Mouse (Mus musculus): ENCODE results near the gene Gm9040. TPM values are rescaled to one million over a fixed set of nuclear protein-coding genes. Genes with fewer than 3 reads are reported as not detected.
"Not testable (repeated sequence)": the region's sequence is repeated elsewhere in the genome, so short reads cannot be mapped to it uniquely, and the experiment has no call there.

Gm9040 gene
- polyA plus RNA-seq (2014; fragmentation: Nextera tagmentation; extraction: Ambion mirVana), result not detected in 2 replicates

DNA sequence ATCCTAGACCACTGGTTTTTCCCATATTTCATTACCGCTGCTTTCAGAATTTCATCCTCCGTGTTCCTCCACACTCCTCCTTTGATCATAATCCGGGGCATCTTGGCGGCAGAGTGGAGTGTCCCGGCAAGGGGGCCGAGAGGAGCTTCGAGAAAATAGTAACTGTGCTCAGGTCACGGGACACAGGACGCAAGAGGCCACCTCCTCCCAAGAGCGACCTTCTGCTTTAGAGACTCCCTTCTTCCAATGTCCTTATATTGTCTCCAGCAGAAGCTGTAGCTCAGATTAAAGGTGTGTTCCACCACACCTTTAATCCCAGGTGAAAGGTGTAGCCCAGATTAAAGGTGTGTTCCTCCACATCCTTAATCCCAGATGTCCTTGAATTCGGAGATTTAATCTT lies at the start of gene Gm9040:
Gm9040 (minus strand) TSS at position 101 of the 400 bp plus-strand sequence.
- H3K4me2 ChIP-seq; H3K9me3 ChIP-seq (replicated peaks; ENCODE audit: control insufficient read depth, low read length); H3K27ac ChIP-seq (ENCODE audit: low read depth, low read length); H3K4me3 ChIP-seq (ENCODE audit: low read depth, low read length); H3K27me3 ChIP-seq (ENCODE audit: control insufficient read depth, insufficient read depth, low read length); H3K4me1 ChIP-seq (ENCODE audit: control insufficient read depth, insufficient read depth, low read length); H3K36me3 ChIP-seq (ENCODE audit: control insufficient read depth, insufficient read depth, low read length); ATAC-seq (replicated peaks; ENCODE audit: insufficient number of reproducible peaks, low FRiP score, low TSS enrichment); H3K9ac ChIP-seq (ENCODE audit: low read depth, low read length): not testable (repeated sequence)
- WGBS (ENCODE audit: insufficient replicate concordance), result no CpG with 5 or more reads among the region's 11 CpGs

- peak overlapping the region; percentile 43; the same call in 1 of the 2 replicates for H3K4me2 ChIP-seq
- H3K9ac ChIP-seq (ENCODE audit: low read depth, low read length), result no peak overlapping the region
- WGBS (ENCODE audit: insufficient replicate concordance), result 15% methylated on average over 10 of the region's 10 CpGs
- no peak overlapping the region for H3K27ac ChIP-seq (ENCODE audit: low read depth, low read length)
- H3K36me3 ChIP-seq (ENCODE audit: control insufficient read depth, insufficient read depth, low read length), result no peaks in the 10 kb centered on the region
- H3K4me1 ChIP-seq (ENCODE audit: control insufficient read depth, insufficient read depth, low read length), result no peaks in the 10 kb centered on the region
- no peak overlapping the region for H3K4me3 ChIP-seq (ENCODE audit: low read depth, low read length)
- ATAC-seq (replicated peaks; ENCODE audit: insufficient number of reproducible peaks, low FRiP score, low TSS enrichment), result peak; percentile 63; the same call in 1 of the 2 replicates
- no peaks in the 10 kb centered on the region for H3K27me3 ChIP-seq (ENCODE audit: control insufficient read depth, insufficient read depth, low read length)
- H3K9me3 ChIP-seq (replicated peaks; ENCODE audit: control insufficient read depth, low read length), result no peaks in the 10 kb centered on the region
Measured at GRCm38 (mm10) chr10:118370443-118370842, 43.7 kb upstream of the Gm9040 start.

DNA sequence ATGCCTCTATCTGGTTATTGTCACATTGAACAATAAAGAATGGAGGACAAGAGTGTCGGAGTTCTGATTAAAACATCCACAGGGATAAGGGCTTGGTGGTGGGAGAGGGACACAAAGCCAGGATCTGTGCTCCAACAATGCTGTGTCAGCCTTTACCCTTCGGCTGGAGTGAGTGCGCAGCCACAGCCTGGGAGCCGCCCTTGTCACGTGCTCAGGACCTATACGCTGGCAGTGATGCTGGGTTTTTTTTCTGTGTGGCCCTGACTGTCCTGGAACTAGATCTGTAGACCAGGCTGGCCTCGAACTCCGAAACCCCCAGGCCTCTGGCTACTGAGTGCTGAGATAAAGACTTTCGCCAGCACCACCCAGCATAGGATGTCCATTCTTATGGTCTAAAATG lies 42.7 kb upstream of the Gm9040 start:
- H3K4me1 ChIP-seq (ENCODE audit: control insufficient read depth, insufficient read depth, low read length), result no peaks in the 10 kb centered on the region
- WGBS (ENCODE audit: insufficient replicate concordance), result 86% methylated on average over 9 of the region's 9 CpGs
- H3K4me3 ChIP-seq (ENCODE audit: low read depth, low read length), result no peak overlapping the region
- H3K36me3 ChIP-seq (ENCODE audit: control insufficient read depth, insufficient read depth, low read length), result no peaks in the 10 kb centered on the region
- H3K27me3 ChIP-seq (ENCODE audit: control insufficient read depth, insufficient read depth, low read length), result no peaks in the 10 kb centered on the region
- no peak for ATAC-seq (replicated peaks; ENCODE audit: insufficient number of reproducible peaks, low FRiP score, low TSS enrichment)
- no peaks in the 10 kb centered on the region for H3K9me3 ChIP-seq (replicated peaks; ENCODE audit: control insufficient read depth, low read length)
- no peak overlapping the region for H3K27ac ChIP-seq (ENCODE audit: low read depth, low read length)
- no peak overlapping the region for H3K4me2 ChIP-seq
- no peak overlapping the region for H3K9ac ChIP-seq (ENCODE audit: low read depth, low read length)

DNA sequence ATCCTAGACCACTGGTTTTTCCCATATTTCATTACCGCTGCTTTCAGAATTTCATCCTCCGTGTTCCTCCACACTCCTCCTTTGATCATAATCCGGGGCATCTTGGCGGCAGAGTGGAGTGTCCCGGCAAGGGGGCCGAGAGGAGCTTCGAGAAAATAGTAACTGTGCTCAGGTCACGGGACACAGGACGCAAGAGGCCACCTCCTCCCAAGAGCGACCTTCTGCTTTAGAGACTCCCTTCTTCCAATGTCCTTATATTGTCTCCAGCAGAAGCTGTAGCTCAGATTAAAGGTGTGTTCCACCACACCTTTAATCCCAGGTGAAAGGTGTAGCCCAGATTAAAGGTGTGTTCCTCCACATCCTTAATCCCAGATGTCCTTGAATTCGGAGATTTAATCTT lies 27.2 kb upstream of the Gm9040 start, which contains the start of gene Gm9049:
Gm9049 (minus strand) TSS at position 101 of the 400 bp plus-strand sequence.
- not testable (repeated sequence) for H3K4me3 ChIP-seq (ENCODE audit: low read depth, low read length); H3K9me3 ChIP-seq (replicated peaks; ENCODE audit: control insufficient read depth, low read length); H3K27ac ChIP-seq (ENCODE audit: low read depth, low read length); H3K9ac ChIP-seq (ENCODE audit: low read depth, low read length); ATAC-seq (replicated peaks; ENCODE audit: insufficient number of reproducible peaks, low FRiP score, low TSS enrichment); H3K4me2 ChIP-seq; H3K36me3 ChIP-seq (ENCODE audit: control insufficient read depth, insufficient read depth, low read length); H3K27me3 ChIP-seq (ENCODE audit: control insufficient read depth, insufficient read depth, low read length); H3K4me1 ChIP-seq (ENCODE audit: control insufficient read depth, insufficient read depth, low read length)
- no CpG with 5 or more reads among the region's 11 CpGs for WGBS (ENCODE audit: insufficient replicate concordance)

DNA sequence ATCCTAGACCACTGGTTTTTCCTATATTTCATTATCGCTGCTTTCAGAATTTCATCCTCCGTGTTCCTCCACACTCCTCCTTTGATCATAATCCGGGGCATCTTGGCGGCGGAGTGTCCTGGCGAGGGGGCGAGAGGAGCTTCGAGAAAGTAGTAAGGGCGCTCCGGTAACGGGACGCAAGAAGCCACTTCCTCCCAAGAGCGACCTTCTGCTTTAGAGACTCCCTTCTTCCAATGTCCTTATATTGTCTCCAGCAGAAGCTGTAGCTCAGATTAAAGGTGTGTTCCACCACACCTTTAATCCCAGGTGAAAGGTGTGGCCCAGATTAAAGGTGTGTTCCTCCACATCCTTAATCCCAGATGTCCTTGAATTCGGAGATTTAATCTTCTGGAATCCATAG lies 21.8 kb upstream of the Gm9040 start, which contains the start of gene Gm9048:
Gm9048 (minus strand) TSS at position 101 of the 400 bp plus-strand sequence.
- H3K4me2 ChIP-seq; H3K27me3 ChIP-seq (ENCODE audit: control insufficient read depth, insufficient read depth, low read length); ATAC-seq (replicated peaks; ENCODE audit: insufficient number of reproducible peaks, low FRiP score, low TSS enrichment); H3K4me1 ChIP-seq (ENCODE audit: control insufficient read depth, insufficient read depth, low read length); H3K9ac ChIP-seq (ENCODE audit: low read depth, low read length); H3K4me3 ChIP-seq (ENCODE audit: low read depth, low read length); H3K27ac ChIP-seq (ENCODE audit: low read depth, low read length); H3K36me3 ChIP-seq (ENCODE audit: control insufficient read depth, insufficient read depth, low read length); H3K9me3 ChIP-seq (replicated peaks; ENCODE audit: control insufficient read depth, low read length): not testable (repeated sequence)
- WGBS (ENCODE audit: insufficient replicate concordance), result 71% methylated on average over 1 of the region's 14 CpGs

- not testable (repeated sequence) for H3K4me2 ChIP-seq; H3K9ac ChIP-seq (ENCODE audit: low read depth, low read length); H3K4me1 ChIP-seq (ENCODE audit: control insufficient read depth, insufficient read depth, low read length); H3K36me3 ChIP-seq (ENCODE audit: control insufficient read depth, insufficient read depth, low read length); H3K27me3 ChIP-seq (ENCODE audit: control insufficient read depth, insufficient read depth, low read length); H3K27ac ChIP-seq (ENCODE audit: low read depth, low read length); H3K9me3 ChIP-seq (replicated peaks; ENCODE audit: control insufficient read depth, low read length); H3K4me3 ChIP-seq (ENCODE audit: low read depth, low read length); ATAC-seq (replicated peaks; ENCODE audit: insufficient number of reproducible peaks, low FRiP score, low TSS enrichment)
- WGBS (ENCODE audit: insufficient replicate concordance), result no CpG with 5 or more reads among the region's 14 CpGs
Measured at GRCm38 (mm10) chr10:118343155-118343554, 16.4 kb upstream of the Gm9040 start, which contains the start of gene Gm9046. Gene Gm9046, minus strand, starts transcription at chr10:118343255.

- not testable (repeated sequence) for H3K9me3 ChIP-seq (replicated peaks; ENCODE audit: control insufficient read depth, low read length); H3K27ac ChIP-seq (ENCODE audit: low read depth, low read length); H3K4me3 ChIP-seq (ENCODE audit: low read depth, low read length); H3K4me2 ChIP-seq; H3K9ac ChIP-seq (ENCODE audit: low read depth, low read length); H3K27me3 ChIP-seq (ENCODE audit: control insufficient read depth, insufficient read depth, low read length); H3K36me3 ChIP-seq (ENCODE audit: control insufficient read depth, insufficient read depth, low read length); ATAC-seq (replicated peaks; ENCODE audit: insufficient number of reproducible peaks, low FRiP score, low TSS enrichment); H3K4me1 ChIP-seq (ENCODE audit: control insufficient read depth, insufficient read depth, low read length)
- no CpG with 5 or more reads among the region's 14 CpGs for WGBS (ENCODE audit: insufficient replicate concordance)
Measured at GRCm38 (mm10) chr10:118337731-118338130, 11.0 kb upstream of the Gm9040 start, which contains the start of gene Gm9045. Gene Gm9045, minus strand, starts transcription at chr10:118337831.

DNA sequence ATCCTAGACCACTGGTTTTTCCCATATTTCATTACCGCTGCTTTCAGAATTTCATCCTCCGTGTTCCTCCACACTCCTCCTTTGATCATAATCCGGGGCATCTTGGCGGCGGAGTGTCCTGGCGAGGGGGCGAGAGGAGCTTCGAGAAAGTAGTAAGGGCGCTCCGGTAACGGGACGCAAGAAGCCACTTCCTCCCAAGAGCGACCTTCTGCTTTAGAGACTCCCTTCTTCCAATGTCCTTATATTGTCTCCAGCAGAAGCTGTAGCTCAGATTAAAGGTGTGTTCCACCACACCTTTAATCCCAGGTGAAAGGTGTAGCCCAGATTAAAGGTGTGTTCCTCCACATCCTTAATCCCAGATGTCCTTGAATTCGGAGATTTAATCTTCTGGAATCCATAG lies 5.5 kb upstream of the Gm9040 start, which contains the start of gene Gm9044:
Gm9044 (minus strand) TSS at position 101 of the 400 bp plus-strand sequence.
- H3K9me3 ChIP-seq (replicated peaks; ENCODE audit: control insufficient read depth, low read length); H3K27me3 ChIP-seq (ENCODE audit: control insufficient read depth, insufficient read depth, low read length); H3K4me1 ChIP-seq (ENCODE audit: control insufficient read depth, insufficient read depth, low read length); H3K27ac ChIP-seq (ENCODE audit: low read depth, low read length); ATAC-seq (replicated peaks; ENCODE audit: insufficient number of reproducible peaks, low FRiP score, low TSS enrichment); H3K36me3 ChIP-seq (ENCODE audit: control insufficient read depth, insufficient read depth, low read length); H3K4me3 ChIP-seq (ENCODE audit: low read depth, low read length); H3K4me2 ChIP-seq; H3K9ac ChIP-seq (ENCODE audit: low read depth, low read length): not testable (repeated sequence)
- WGBS (ENCODE audit: insufficient replicate concordance), result no CpG with 5 or more reads among the region's 14 CpGs

DNA sequence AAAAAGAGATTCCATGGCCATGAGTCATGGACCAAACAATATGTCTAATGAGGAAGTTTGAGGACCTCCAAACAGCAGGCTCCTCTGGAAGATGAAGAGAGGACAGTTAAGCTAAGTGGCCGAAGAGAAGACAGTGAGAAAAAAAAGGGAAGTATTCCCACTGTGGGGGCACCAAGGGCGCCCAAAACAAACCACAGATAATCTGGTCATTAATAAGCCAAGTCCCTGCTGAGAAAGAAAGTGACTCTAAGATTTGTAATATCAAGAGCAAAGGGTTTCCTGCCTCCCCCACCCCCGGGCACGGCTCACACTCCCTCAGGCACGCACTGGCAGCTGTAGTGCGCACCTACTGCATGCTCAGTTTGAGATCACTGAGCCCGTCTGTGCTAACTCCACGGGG lies 7.7 kb downstream of the Gm9040 start:
- Histone ChIP-seq H3K9ac (ENCODE audit: low read depth, low read length) (no peak overlapping the region), H3K9me3 (replicated peaks; ENCODE audit: control insufficient read depth, low read length) (no peaks in the 10 kb centered on the region), H3K27me3 (ENCODE audit: control insufficient read depth, insufficient read depth, low read length) (no peaks in the 10 kb centered on the region), H3K4me1 (ENCODE audit: control insufficient read depth, insufficient read depth, low read length) (no peaks in the 10 kb centered on the region), H3K4me2 (no peak overlapping the region), H3K4me3 (ENCODE audit: low read depth, low read length) (no peak overlapping the region), H3K27ac (ENCODE audit: low read depth, low read length) (no peak overlapping the region), H3K36me3 (ENCODE audit: control insufficient read depth, insufficient read depth, low read length) (no peaks in the 10 kb centered on the region)
- WGBS (ENCODE audit: insufficient replicate concordance), result 78% methylated on average over 8 of the region's 8 CpGs
- ATAC-seq (replicated peaks; ENCODE audit: insufficient number of reproducible peaks, low FRiP score, low TSS enrichment), result no peak
